Mouse (Mus musculus) common myeloid progenitor, adult 5-6 weeks (primary cell): ENCODE measurements around the gene Bspry. TPM values are rescaled to one million over a fixed set of nuclear protein-coding genes. Genes with fewer than 3 reads are reported as not detected.
A peak's percentile ranks its signal among the peaks of the same experiment; 100 is the strongest.

Experiments
- ATAC-seq: replicated peaks from 2 replicates; pipeline ENCODE4 v1.8.0; 2016; ENCODE audit warnings: low read depth, mild to moderate bottlenecking, moderate TSS enrichment, inconsistent platforms; ENCODE audit not compliant: poor library complexity, severe bottlenecking
- total RNA-seq: library from RNA; stranded (forward); fragments of 200-1000, 187-1606 nt; gene quantifications from 2 replicates; pipeline ENCODE4 v1.2.3, GENCODE M21; 2017

Gene Bspry
- total RNA-seq, 1 experiment from 2014 or later = 0.27 TPM

GRCm38 (mm10) chr4:62513998-62514506, 34.2 kb downstream of the Bspry start:
- no peak for ATAC-seq

- no peak for ATAC-seq
Observed at GRCm38 (mm10) chr4:62514995-62515394, 35.1 kb downstream of the Bspry start.

DNA sequence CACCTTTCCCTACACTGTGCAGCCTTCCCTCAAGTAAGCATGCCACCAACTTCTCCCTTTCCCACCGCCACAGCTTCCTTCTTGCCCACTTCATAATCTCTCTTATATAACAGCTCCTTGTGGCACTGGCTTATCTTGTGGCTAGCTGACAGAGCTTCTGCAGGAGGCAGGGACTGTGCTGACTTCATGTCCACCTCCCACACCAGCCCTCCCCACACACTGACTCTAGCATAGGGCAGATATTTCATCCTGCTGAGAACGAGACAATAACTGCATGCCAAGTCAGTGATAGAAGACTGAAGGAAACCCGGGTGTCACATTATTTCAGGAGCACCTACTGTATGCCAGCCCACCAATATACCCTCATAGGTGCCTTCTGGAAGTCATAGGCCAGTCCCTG, 35.6 kb downstream of the Bspry start:
- ATAC-seq = peak; percentile 48

GRCm38 (mm10) chr4:62516079-62516478, 36.2 kb downstream of the Bspry start:
- ATAC-seq = no peak

- peak; percentile 45 for ATAC-seq
Observed at GRCm38 (mm10) chr4:62516579-62516978, 36.7 kb downstream of the Bspry start.

- no peak for ATAC-seq
Observed at GRCm38 (mm10) chr4:62517046-62517445, 37.2 kb downstream of the Bspry start.

DNA sequence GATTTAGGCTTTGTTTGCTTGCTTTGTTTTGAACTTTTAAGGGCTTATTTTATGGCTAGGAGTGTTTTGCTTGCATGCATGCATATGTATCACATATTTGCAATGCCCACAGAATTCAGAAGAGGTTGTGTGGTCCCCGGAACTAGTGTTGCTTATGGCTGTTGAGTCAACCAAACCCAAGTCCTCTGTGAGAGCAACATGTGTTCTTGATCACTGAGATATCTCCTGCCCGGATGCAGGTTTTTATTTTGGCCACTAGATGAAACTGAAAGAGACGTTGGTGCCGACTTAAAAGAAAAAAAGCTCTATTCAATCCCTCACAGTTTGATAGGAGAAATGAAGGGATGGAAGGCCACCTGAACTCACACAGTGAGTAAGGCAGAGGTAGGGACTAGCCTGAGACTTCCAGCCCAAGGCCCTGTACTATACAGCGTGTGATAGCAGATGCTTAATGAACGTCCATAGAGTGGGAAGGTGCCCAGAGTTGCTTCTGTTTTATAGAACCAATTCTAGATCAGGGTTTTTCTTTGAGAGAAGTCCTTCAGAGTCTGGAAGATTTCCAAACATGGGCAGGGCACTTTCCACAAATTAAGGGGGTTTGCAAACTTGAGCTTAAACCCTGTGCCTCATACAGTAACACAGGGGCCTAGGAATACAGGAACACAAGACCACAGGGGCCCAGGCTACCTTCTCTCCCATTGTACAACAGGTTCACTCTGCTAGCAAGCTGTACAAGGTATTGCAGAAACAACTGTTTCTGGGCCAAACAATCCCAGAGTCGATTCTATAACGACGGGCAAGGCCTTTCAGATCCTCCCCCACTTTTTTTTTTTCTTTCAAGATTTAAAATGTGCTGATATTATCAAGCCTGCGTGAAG, 37.9 kb downstream of the Bspry start:
- no peak for ATAC-seq

GRCm38 (mm10) chr4:62518416-62519121, 38.7 kb downstream of the Bspry start:
- ATAC-seq = no peak

DNA sequence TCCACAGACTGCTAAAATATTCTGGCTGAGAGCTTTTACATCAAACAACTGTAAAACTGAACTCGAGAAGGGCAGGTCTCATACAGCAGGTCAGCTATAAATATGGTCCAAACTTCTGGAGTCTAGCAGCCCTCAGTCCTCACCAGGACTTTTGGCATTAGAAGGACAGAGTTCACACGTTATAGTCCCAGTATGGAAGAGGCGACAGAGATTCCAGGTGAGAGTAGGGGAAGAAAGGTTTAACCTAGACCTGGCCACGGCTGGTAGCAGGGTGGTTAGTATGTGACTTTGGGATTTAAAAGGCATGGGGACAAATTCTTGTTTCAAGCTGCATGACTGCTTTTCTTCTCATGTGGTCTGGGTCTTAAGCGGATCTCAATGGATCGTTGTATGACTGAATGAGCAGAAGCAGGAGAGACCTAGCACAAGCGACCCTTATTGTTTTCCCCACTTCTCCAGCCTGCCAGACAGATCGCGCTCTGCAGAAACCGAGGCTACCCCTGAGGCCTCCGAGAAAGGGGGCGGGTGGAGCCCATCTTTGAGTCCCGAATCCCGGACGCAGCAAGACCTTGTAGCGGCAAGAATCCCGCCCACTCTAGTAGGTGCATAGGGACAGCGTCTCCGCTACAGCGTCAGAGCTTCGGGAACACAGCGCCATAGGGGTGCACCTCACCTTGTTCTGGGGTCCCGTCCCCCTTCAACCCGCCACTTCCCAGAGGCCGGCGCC, 39.4 kb downstream of the Bspry start:
- peak; percentile 12 for ATAC-seq

GRCm38 (mm10) chr4:62519849-62520233, 40.0 kb downstream of the Bspry start, which contains the start of gene Alad:
Alad (minus strand) TSS chr4:62519918.
- peak; percentile 48 for ATAC-seq

- ATAC-seq = no peak
Observed at GRCm38 (mm10) chr4:62520892-62521400, 41.1 kb downstream of the Bspry start.

DNA sequence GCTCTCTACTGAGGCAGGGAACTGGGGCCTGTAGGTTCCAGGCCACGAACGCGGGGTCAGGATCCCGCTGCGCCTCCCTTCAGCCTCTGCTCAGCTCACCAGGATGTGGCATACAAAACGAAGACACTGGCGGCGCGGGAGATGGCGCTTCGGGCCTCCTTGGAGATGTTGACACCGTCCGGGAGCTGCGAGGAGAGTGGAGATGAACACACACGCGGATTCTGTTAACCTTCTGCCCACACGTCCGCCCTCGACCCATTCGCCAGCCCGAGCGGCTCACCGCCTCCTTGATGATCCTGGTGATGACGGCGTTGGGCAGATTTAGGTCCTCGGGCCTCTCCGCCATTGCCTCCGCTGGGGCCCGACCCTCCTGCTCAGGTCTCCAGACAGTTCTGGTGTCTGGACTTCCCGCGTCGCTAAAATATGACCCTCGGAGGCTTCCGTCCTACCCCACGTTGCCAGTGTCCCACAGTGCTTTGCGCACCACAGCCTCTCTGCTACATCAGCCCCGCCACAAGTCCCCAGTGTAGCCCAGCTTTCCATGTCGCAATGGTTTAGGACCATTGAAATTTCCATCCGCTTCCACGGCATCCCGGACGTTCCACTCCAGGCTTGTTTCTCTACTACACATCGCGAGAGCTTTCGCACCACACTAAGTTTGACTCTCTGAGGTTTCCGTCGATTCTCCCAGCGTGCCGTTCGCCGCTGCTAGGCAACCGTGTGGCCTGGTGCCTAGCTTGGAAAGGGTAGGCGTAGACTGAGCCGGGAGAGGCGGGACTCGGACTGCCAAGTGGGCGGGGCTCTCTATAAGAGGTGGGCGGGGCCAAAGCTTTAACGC, 45.0 kb downstream of the Bspry start, which contains the start of the genes Pole3 and 4933430I17Rik:
TSS of gene Pole3 (minus strand) at position 418 of the 838 bp plus-strand sequence.
TSS of gene 4933430I17Rik (plus strand) at position 719 of the 838 bp plus-strand sequence.
- ATAC-seq = peak; percentile 93

DNA sequence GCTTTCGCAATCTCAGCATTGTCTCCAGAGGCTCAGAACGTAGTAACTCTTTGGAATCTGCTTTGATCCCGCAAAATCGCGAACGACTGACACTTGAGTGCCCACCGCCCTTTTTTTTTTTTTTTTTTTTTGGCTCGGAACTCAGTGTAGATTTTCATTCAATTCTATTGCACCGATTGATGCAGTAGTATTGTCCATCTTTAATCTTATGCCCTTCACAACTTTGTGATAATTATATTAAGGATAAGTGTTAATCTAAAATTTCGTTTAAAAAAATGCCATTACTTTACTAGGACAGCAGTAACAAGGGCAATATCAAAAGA, 45.6 kb downstream of the Bspry start:
- no peak for ATAC-seq

- no peak for ATAC-seq
Observed at GRCm38 (mm10) chr4:62526256-62526655, 46.4 kb downstream of the Bspry start.

GRCm38 (mm10) chr4:62527655-62528054, 47.8 kb downstream of the Bspry start:
- peak; percentile 21; the same call in 1 of the 2 replicates for ATAC-seq

DNA sequence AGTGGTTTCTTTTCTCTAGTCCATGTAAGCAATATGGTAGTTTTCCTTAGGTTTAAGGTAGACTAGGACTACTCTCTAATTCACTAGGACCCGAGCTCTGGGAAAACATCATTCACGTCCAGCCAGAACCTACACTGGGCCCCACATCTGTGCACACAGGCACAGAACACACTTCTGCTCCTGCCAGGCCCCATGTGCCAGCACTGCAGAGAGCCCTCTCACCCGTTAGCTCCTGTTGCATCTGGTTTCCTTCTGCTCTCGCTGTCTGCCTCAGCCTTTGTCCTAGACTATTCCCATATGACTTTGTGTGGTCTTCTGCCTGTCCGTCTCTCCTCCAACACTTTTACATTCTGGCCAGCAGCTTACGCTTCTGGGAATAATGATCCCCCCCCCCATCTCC, 53.9 kb downstream of the Bspry start:
- ATAC-seq = no peak

- no peak for ATAC-seq
Observed at GRCm38 (mm10) chr4:62541802-62542201, 61.9 kb downstream of the Bspry start.

DNA sequence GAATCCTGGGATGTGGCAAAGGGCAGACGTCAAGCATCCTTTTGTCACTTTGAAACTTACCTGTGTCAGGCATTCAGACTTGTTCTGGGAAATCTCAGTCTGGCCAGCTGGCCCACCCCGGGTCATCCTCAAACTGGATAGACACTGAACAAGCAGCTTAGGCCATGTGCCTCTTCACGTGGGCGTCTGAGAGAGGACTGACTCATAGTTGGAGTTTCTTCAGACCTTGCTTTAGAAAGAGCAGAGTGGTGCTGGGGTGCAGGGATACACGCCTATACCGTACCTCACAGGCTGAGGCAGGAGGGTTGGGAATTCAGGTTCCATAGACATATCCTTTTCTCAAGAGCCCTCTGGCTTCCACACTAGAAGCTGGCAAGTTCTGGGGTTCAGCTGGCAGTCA, 63.9 kb downstream of the Bspry start:
- ATAC-seq = no peak

DNA sequence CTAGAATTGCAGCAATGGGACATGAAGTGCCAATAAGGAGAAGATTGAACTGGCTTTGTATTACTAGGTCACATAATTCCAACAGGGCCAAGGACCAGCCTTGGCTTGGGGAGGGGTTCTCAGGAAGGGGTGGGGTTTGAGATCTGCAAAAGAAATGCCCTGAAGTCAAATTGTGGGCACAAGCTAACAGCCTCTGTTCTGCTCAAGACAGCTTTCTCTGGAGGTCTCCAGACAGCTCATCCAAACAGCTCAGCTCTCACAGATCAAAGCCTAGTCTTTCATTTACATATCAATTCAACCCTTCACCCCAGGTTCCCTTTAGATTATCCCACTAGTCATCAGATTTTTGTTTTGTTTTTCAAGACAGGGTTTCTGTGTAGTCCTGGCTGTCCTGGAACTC, 64.9 kb downstream of the Bspry start:
- ATAC-seq = no peak
